Mouse (Mus musculus) liver, embryonic 12.5 days (tissue): ENCODE data around the gene Itgb3. TPM values are rescaled to one million over a fixed set of nuclear protein-coding genes. Genes with fewer than 3 reads are reported as not detected.

Source experiments
- ATAC-seq: fragments of 200-750 bp; cut with Nextera tagmentation; 2 replicates; pipeline ENCODE4 v1.8.0; 2017; ENCODE audit warnings: moderate number of reproducible peaks, mild to moderate bottlenecking, moderate library complexity
- H3K27ac ChIP-seq: fragments of 300-500 bp; sonication (generic); 2 replicates; pipeline ENCODE4 v1.5.1; 2016; ENCODE audit warnings: mild to moderate bottlenecking
- H3K27me3 ChIP-seq: fragments of 300-500 bp; sonication (generic); replicated peaks from 2 replicates; pipeline ENCODE4 v1.6.1; 2016; ENCODE audit warnings: mild to moderate bottlenecking, moderate library complexity
- H3K36me3 ChIP-seq: fragments of 300-500 bp; sonication (generic); 2 replicates; pipeline ENCODE4 v1.6.1; 2016; ENCODE audit warnings: mild to moderate bottlenecking, moderate library complexity
- H3K4me1 ChIP-seq: fragments of 300-500 bp; sonication (generic); 2 replicates; pipeline ENCODE4 v1.6.1; 2016
- H3K4me2 ChIP-seq: fragments of 300-500 bp; sonication (generic); 2 replicates; pipeline ENCODE4 v1.6.1; 2016; ENCODE audit warnings: mild to moderate bottlenecking, moderate library complexity
- H3K4me3 ChIP-seq: fragments of 300-500 bp; sonication (generic); 2 replicates; pipeline ENCODE4 v1.5.1; 2016; ENCODE audit warnings: mild to moderate bottlenecking, moderate library complexity
- H3K9ac ChIP-seq: fragments of 300-500 bp; sonication (generic); 2 replicates; pipeline ENCODE4 v1.6.1; 2016; ENCODE audit warnings: mild to moderate bottlenecking, moderate library complexity
- H3K9me3 ChIP-seq: fragments of 300-500 bp; sonication (generic); replicated peaks from 2 replicates; pipeline ENCODE4 v1.6.1; 2016; ENCODE audit warnings: mild to moderate bottlenecking, moderate library complexity
- WGBS: fragments of 180-500 bp; shearing (Covaris S2); methylation state at CpG from one replicate; pipeline ENCODE4 v1.1.7; 2016; ENCODE audit not compliant: insufficient replicate concordance; 5-methylcytosine and 5-hydroxymethylcytosine counted together
- polyA plus RNA-seq: library from polyadenylated mRNA; unstranded; fragments of >200 nt; fragmentation: Nextera tagmentation; extraction: Ambion mirVana; gene quantifications from 2 replicates; pipeline ENCODE4 v1.2.1, GENCODE M21; 2016

Itgb3 gene
- polyA plus RNA-seq, 1 experiment from 2014 or later = 36.4 TPM

GRCm38 (mm10) chr11:104609733-104610132 lies 1.9 kb downstream of the Itgb3 start:
- Histone ChIP-seq H3K36me3 (no peaks in the 10 kb centered on the region), H3K9me3 (no peaks in the 10 kb centered on the region), H3K4me3 (peak overlapping the region; percentile 12; the same call in 1 of the 2 replicates), H3K27ac (no peak overlapping the region), H3K27me3 (peaks cover 79% of the 10 kb centered on the region), H3K4me2 (no peak overlapping the region), H3K9ac (no peak overlapping the region), H3K4me1 (peaks cover 44% of the 10 kb centered on the region)
- 36% methylated on average over 4 of the region's 4 CpGs for WGBS
- no peak for ATAC-seq

DNA sequence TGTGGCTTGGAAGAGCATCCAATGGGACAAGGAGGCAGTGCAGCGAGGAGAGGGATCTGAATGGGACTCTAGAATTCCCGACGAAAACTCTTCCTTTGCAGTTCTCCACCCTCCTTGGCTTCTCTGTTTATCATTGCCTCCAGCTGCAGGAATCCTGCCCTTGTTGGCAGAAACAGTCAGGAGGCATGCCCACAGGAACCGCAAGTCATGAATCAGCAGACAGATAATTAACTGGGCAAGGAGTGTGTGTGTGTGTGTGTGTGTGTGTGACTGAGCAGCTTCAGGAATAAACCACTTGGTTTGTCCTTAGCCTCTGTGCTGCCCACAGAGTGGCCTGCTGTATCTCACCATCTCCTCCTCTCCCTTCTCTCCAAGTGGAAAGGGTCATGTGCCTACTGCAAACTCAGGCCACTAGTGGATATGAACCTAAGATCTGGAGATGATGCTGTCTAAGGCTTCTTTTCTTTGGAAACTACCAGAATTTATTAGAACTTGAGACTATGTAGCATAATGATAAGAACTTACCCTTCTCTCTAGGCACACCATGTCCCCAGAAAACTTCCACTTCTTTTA lies 3.9 kb downstream of the Itgb3 start:
- Histone ChIP-seq H3K27ac (no peak overlapping the region), H3K9me3 (no peaks in the 10 kb centered on the region), H3K9ac (no peak overlapping the region), H3K27me3 (peaks cover 65% of the 10 kb centered on the region), H3K4me1 (peaks cover 53% of the 10 kb centered on the region), H3K4me2 (no peak overlapping the region), H3K4me3 (no peak overlapping the region), H3K36me3 (no peaks in the 10 kb centered on the region)
- 11% methylated on average over 4 of the region's 4 CpGs for WGBS
- ATAC-seq = peak; percentile 60

DNA sequence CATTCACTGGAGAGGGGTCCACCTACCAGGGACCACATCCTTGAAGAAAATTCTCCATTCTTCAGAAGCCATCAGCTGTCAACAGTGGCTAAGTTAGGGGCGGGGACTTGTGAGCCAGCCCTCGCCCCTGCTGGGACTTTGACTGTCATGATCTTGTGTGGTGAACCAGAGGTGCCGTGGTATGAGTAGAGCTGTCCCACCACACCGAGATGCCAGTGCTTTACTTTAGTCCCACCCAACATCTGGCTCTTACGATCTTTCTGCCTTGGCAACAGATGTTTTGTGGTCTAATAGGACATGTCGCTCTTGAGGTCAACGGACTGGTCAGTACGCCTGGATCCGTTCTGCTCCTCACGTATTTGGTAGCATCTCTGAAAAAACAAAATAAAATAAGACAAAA lies 5.8 kb downstream of the Itgb3 start:
- Histone ChIP-seq H3K9ac (no peak overlapping the region), H3K9me3 (no peaks in the 10 kb centered on the region), H3K4me2 (no peak overlapping the region), H3K36me3 (no peaks in the 10 kb centered on the region), H3K4me1 (peaks cover 48% of the 10 kb centered on the region), H3K27ac (no peak overlapping the region), H3K27me3 (peaks cover 58% of the 10 kb centered on the region), H3K4me3 (no peak overlapping the region)
- ATAC-seq = no peak
- 24% methylated on average over 10 of the region's 10 CpGs for WGBS

- no peaks in the 10 kb centered on the region for H3K36me3 ChIP-seq
- peaks cover 52% of the 10 kb centered on the region for H3K27me3 ChIP-seq
- H3K9me3 ChIP-seq = no peaks in the 10 kb centered on the region
- no peak overlapping the region for H3K9ac ChIP-seq
- ATAC-seq = no peak
- WGBS = 25% methylated on average over 2 of the region's 2 CpGs
- H3K4me1 ChIP-seq = peaks cover 50% of the 10 kb centered on the region
- H3K27ac ChIP-seq = no peak overlapping the region
- H3K4me3 ChIP-seq = no peak overlapping the region
- H3K4me2 ChIP-seq = no peak overlapping the region
Measured at GRCm38 (mm10) chr11:104614130-104614529, 6.3 kb downstream of the Itgb3 start.

DNA sequence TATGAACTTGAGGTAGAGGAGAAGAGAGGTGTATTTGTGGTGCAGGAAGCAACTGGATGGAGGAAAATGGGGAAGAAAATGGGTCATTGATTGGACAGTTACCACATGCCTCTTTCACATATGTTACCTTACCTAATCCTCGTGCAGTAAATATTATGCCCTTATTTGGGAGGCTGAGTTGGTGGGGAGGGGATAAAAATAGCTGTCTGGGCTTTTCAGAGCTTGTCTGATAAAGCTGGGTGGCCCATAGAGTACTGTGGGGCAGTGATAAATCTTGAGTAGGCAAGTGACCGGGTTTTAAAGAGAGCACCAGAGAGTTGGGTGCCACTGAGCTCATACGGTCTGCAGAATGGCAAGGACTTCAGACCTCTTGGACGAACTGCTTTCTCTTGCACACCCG lies 8.4 kb downstream of the Itgb3 start:
- ATAC-seq = 0 out of 2 replicates have a peak, but pooled peaks have one; percentile 9
- Histone ChIP-seq H3K9ac (no peak overlapping the region), H3K27ac (no peak overlapping the region), H3K4me3 (no peak overlapping the region), H3K9me3 (no peaks in the 10 kb centered on the region), H3K4me1 (peaks cover 65% of the 10 kb centered on the region), H3K27me3 (peaks cover 39% of the 10 kb centered on the region), H3K36me3 (no peaks in the 10 kb centered on the region), H3K4me2 (no peak overlapping the region)
- 32% methylated on average over 5 of the region's 5 CpGs for WGBS

- no peak overlapping the region for H3K4me3 ChIP-seq
- no peak overlapping the region for H3K4me2 ChIP-seq
- H3K36me3 ChIP-seq = no peaks in the 10 kb centered on the region
- peaks cover 75% of the 10 kb centered on the region for H3K4me1 ChIP-seq
- peaks cover 24% of the 10 kb centered on the region; the same call in 1 of the 2 replicates for H3K27me3 ChIP-seq
- ATAC-seq = no peak
- 15% methylated on average over 6 of the region's 6 CpGs for WGBS
- no peak overlapping the region for H3K27ac ChIP-seq
- H3K9ac ChIP-seq = no peak overlapping the region
- H3K9me3 ChIP-seq = no peaks in the 10 kb centered on the region
Measured at GRCm38 (mm10) chr11:104618638-104619076, 10.9 kb downstream of the Itgb3 start.

GRCm38 (mm10) chr11:104619084-104620022 lies 11.6 kb downstream of the Itgb3 start:
- 35% methylated on average over 13 of the region's 13 CpGs for WGBS
- Histone ChIP-seq H3K9ac (no peak overlapping the region), H3K27ac (no peak overlapping the region; the same call in 1 of the 2 replicates), H3K36me3 (no peaks in the 10 kb centered on the region), H3K4me3 (0 out of 2 replicates have a peak overlapping the region, but pooled peaks have one; percentile 2), H3K4me1 (peaks cover 72% of the 10 kb centered on the region), H3K9me3 (no peaks in the 10 kb centered on the region), H3K27me3 (peaks cover 27% of the 10 kb centered on the region; the same call in 1 of the 2 replicates), H3K4me2 (peak overlapping the region; percentile 10; the same call in 1 of the 2 replicates)
- ATAC-seq = peak; percentile 40; the same call in 1 of the 2 replicates

- H3K4me3 ChIP-seq = no peak overlapping the region
- peak overlapping the region; percentile 48 for H3K4me2 ChIP-seq
- H3K9me3 ChIP-seq = no peaks in the 10 kb centered on the region
- peaks cover 87% of the 10 kb centered on the region for H3K4me1 ChIP-seq
- H3K36me3 ChIP-seq = no peaks in the 10 kb centered on the region
- peaks cover 16% of the 10 kb centered on the region; the same call in 1 of the 2 replicates for H3K27me3 ChIP-seq
- H3K9ac ChIP-seq = no peak overlapping the region; the same call in 1 of the 2 replicates
- peak overlapping the region; percentile 28; the same call in 1 of the 2 replicates for H3K27ac ChIP-seq
- peak; percentile 78 for ATAC-seq
- 19% methylated on average over 12 of the region's 12 CpGs for WGBS
Measured at GRCm38 (mm10) chr11:104622040-104622962, 14.5 kb downstream of the Itgb3 start.

GRCm38 (mm10) chr11:104624791-104625391 lies 17.1 kb downstream of the Itgb3 start:
- peaks cover 14% of the 10 kb centered on the region; the same call in 1 of the 2 replicates for H3K27me3 ChIP-seq
- ATAC-seq = no peak
- H3K4me1 ChIP-seq = peaks cover 80% of the 10 kb centered on the region
- no peaks in the 10 kb centered on the region for H3K9me3 ChIP-seq
- H3K4me2 ChIP-seq = no peak overlapping the region
- H3K27ac ChIP-seq = no peak overlapping the region
- 49% methylated on average over 6 of the region's 6 CpGs for WGBS
- H3K36me3 ChIP-seq = no peaks in the 10 kb centered on the region
- no peak overlapping the region for H3K9ac ChIP-seq
- H3K4me3 ChIP-seq = no peak overlapping the region

DNA sequence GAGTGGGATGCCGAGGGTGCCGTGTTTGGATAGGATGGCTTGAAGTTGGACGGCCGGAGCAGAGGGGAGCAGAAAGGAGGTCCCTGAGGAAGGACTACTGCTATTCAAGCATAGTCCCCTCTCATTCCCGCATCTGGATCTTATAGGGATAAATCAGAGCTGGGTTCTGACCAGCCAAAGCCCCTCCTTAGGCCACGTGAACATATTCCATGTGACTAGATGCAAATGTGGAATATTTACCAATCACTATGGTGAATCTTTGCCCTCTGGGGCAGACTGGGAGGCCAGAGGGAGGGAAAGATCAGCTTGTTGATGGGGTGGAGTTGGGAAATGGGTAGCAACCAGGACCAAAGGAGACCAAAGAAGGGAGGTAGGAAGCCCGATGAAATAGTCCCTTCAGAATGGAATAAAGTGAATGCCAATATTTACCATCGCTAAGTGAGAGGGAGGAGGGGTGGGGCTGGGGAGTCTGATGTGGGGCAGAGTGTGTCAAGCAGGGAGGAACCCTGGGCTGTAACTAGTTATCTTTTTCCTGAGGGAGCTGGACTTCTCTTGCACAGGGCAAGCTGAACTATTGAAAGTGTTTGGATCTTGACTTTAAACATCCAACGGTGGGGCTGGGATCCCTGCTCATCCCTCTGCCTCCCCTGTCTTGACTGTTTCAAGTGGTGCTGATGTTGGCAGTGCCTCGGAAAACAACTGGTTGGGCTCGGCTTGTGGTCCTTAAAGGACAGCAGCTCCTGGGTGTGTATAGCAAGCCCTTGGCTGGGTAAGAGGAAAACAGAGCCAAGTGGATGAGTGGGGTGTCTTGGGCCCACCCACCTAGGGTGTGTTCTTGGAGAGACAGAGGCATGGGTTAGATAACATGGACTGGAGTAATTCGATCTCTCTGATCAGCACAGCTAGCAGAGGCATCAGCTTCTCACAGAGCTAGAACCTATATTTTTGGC lies 17.9 kb downstream of the Itgb3 start:
- H3K27ac ChIP-seq = peak overlapping the region; percentile 57
- H3K9ac ChIP-seq = no peak overlapping the region

More for the DNA sequence above, 17.9 kb downstream of the Itgb3 start:
- H3K27me3 ChIP-seq = peaks cover 7% of the 10 kb centered on the region; the same call in 1 of the 2 replicates
- H3K4me3 ChIP-seq = no peak overlapping the region
- 50% methylated on average over 12 of the region's 12 CpGs for WGBS
- ATAC-seq = peak; percentile 83
- H3K4me1 ChIP-seq = peaks cover 72% of the 10 kb centered on the region
- peak overlapping the region; percentile 46 for H3K4me2 ChIP-seq
- no peaks in the 10 kb centered on the region for H3K9me3 ChIP-seq
- H3K36me3 ChIP-seq = no peaks in the 10 kb centered on the region
